Mouse (Mus musculus) embryonic fibroblast, embryonic 13.5 days (primary cell): Measurements from ENCODE around the gene Zbtb42. TPM values are rescaled to one million over a fixed set of nuclear protein-coding genes. Genes with fewer than 3 reads are reported as not detected.

ENCODE experiments used
- H3K27ac ChIP-seq: 2 replicates; pipeline ENCODE4 v1.5.1; 2012; ENCODE audit warnings: low read length, control low read depth, inconsistent platforms; ENCODE audit not compliant: insufficient read depth
- H3K4me1 ChIP-seq: 2 replicates; pipeline ENCODE4 v1.6.1; 2011; ENCODE audit warnings: low read length; ENCODE audit not compliant: control insufficient read depth, insufficient read depth
- H3K4me3 ChIP-seq: 2 replicates; pipeline ENCODE4 v1.5.1; 2011; ENCODE audit warnings: mild to moderate bottlenecking, control low read depth, low read length; ENCODE audit not compliant: insufficient read depth
- CTCF ChIP-seq: IDR thresholded peaks from 2 replicates; pipeline ENCODE4 v1.5.1; 2011; ENCODE audit warnings: mild to moderate bottlenecking, control low read depth, low read length, moderate library complexity, borderline replicate concordance; ENCODE audit not compliant: insufficient read depth
- POLR2A ChIP-seq: IDR thresholded peaks from 2 replicates; pipeline ENCODE4 v1.6.1; 2011; ENCODE audit warnings: low read depth, mild to moderate bottlenecking, control low read depth, low read length, moderate library complexity
- polyA plus RNA-seq: library from polyadenylated mRNA; stranded (reverse); fragments of >200 nt; gene quantifications from 2 replicates; pipeline ENCODE4 v1.2.4, GENCODE M21; 2011; ENCODE audit warnings: low read depth; ENCODE audit not compliant: missing spikeins, insufficient read length

The Zbtb42 gene
- polyA plus RNA-seq, 1 experiment = 1.2 TPM

- no peak overlapping the region for H3K27ac ChIP-seq
- H3K4me3 ChIP-seq = no peak overlapping the region
- peaks cover 4% of the 10 kb centered on the region; the same call in 1 of the 2 replicates for H3K4me1 ChIP-seq
- TF ChIP-seq POLR2A = no peak
These were observed 7.8 kb upstream of the Zbtb42 start for GRCm38 (mm10) chr12:112670718-112671393.

GRCm38 (mm10) chr12:112671891-112672290, 6.7 kb upstream of the Zbtb42 start:
- TF ChIP-seq POLR2A = no peak
- Histone ChIP-seq H3K27ac (no peak overlapping the region), H3K4me1 (peaks cover 4% of the 10 kb centered on the region; the same call in 1 of the 2 replicates), H3K4me3 (peak overlapping the region; percentile 59; the same call in 1 of the 2 replicates)

GRCm38 (mm10) chr12:112672744-112673575, 5.7 kb upstream of the Zbtb42 start:
- peak overlapping the region; percentile 92 for H3K27ac ChIP-seq
- peak overlapping the region; percentile 59 for H3K4me3 ChIP-seq
- TF ChIP-seq POLR2A (0 out of 2 replicates have a peak, but pooled peaks have one; percentile 38), CTCF (no peak)
- H3K4me1 ChIP-seq = peaks cover 4% of the 10 kb centered on the region; the same call in 1 of the 2 replicates

GRCm38 (mm10) chr12:112673576-112674091, 5.0 kb upstream of the Zbtb42 start:
- peak overlapping the region; percentile 92 for H3K27ac ChIP-seq
- TF ChIP-seq POLR2A = no peak
- TF ChIP-seq CTCF = no peak
- H3K4me1 ChIP-seq = peaks cover 4% of the 10 kb centered on the region; the same call in 1 of the 2 replicates
- H3K4me3 ChIP-seq = peak overlapping the region; percentile 59

- Histone ChIP-seq H3K27ac (peak within 1 kb of the TSS; percentile 92), H3K4me1 (peaks cover 4% of the 10 kb centered on the region; the same call in 1 of the 2 replicates), H3K4me3 (peak within 1 kb of the TSS; percentile 59)
- TF ChIP-seq CTCF = no peak
- peak; percentile 51 for TF ChIP-seq POLR2A
These were observed 4.3 kb upstream of the Zbtb42 start, which contains the start of gene Akt1 for GRCm38 (mm10) chr12:112674132-112675011. TSS of gene Akt1 (minus strand) at chr12:112674884.

- H3K27ac ChIP-seq = peak overlapping the region; percentile 92
- H3K4me3 ChIP-seq = peak overlapping the region; percentile 47; the same call in 1 of the 2 replicates
- peaks cover 4% of the 10 kb centered on the region; the same call in 1 of the 2 replicates for H3K4me1 ChIP-seq
- 0 out of 2 replicates have a peak, but pooled peaks have one; percentile 23 for TF ChIP-seq POLR2A
- peak; percentile 68; the same call in 1 of the 2 replicates for TF ChIP-seq CTCF
These were observed 3.2 kb upstream of the Zbtb42 start for GRCm38 (mm10) chr12:112675245-112676035.

- peaks cover 1% of the 10 kb centered on the region; the same call in 1 of the 2 replicates for H3K4me1 ChIP-seq
- no peak overlapping the region for H3K27ac ChIP-seq
- no peak for TF ChIP-seq CTCF
- TF ChIP-seq POLR2A = no peak
- H3K4me3 ChIP-seq = no peak overlapping the region
These were observed 1.6 kb upstream of the Zbtb42 start for GRCm38 (mm10) chr12:112677076-112677475.

- H3K4me3 ChIP-seq = peak overlapping the region; percentile 37
- no peak for TF ChIP-seq POLR2A
- TF ChIP-seq CTCF = no peak
These were observed 579 bp upstream of the Zbtb42 start for GRCm38 (mm10) chr12:112677943-112678554.

More at GRCm38 (mm10) chr12:112677943-112678554, 579 bp upstream of the Zbtb42 start:
- Histone ChIP-seq H3K27ac (no peak overlapping the region), H3K4me1 (no peaks in the 10 kb centered on the region)
